Mouse (Mus musculus) midbrain, embryonic 10.5 days (tissue): ENCODE results near the gene Bend6. TPM values are rescaled to one million over a fixed set of nuclear protein-coding genes. Genes with fewer than 3 reads are reported as not detected.

Experiments used
- DNase-seq: peaks from one replicate; pipeline ENCODE4 v3.0.0-alpha.2; 2017; ENCODE audit warnings: low spot score
- H3K27ac ChIP-seq: fragments of 300-500 bp; sonication (generic); replicated peaks from 2 replicates; pipeline ENCODE4 v1.5.1; 2016; ENCODE audit warnings: mild to moderate bottlenecking
- H3K27me3 ChIP-seq: fragments of 300-500 bp; sonication (generic); 2 replicates; pipeline ENCODE4 v1.6.1; 2016; ENCODE audit warnings: low read depth, mild to moderate bottlenecking; ENCODE audit not compliant: poor library complexity, severe bottlenecking
- H3K36me3 ChIP-seq: fragments of 300-500 bp; sonication (generic); 2 replicates; pipeline ENCODE4 v1.6.1; 2016; ENCODE audit warnings: mild to moderate bottlenecking, moderate library complexity
- H3K4me1 ChIP-seq: fragments of 300-500 bp; sonication (generic); 2 replicates; pipeline ENCODE4 v1.6.1; 2016
- H3K4me3 ChIP-seq: fragments of 300-500 bp; sonication (generic); 2 replicates; pipeline ENCODE4 v1.5.1; 2016; ENCODE audit warnings: mild to moderate bottlenecking, moderate library complexity
- H3K9me3 ChIP-seq: fragments of 300-500 bp; sonication (generic); replicated peaks from 2 replicates; pipeline ENCODE4 v1.6.1; 2016; ENCODE audit warnings: mild to moderate bottlenecking
- WGBS: fragments of 180-500 bp; shearing (Covaris S2); methylation state at CpG from one replicate; pipeline ENCODE4 v1.1.7; 2016; 5-methylcytosine and 5-hydroxymethylcytosine counted together
- polyA plus RNA-seq: library from polyadenylated mRNA; unstranded; fragments of >200 nt; fragmentation: Nextera tagmentation; extraction: Ambion mirVana; gene quantifications from 2 replicates; pipeline ENCODE4 v1.2.1, GENCODE M21; 2016

Gene Bend6
- polyA plus RNA-seq, 1 experiment from 2014 or later: 1.7 TPM

DNA sequence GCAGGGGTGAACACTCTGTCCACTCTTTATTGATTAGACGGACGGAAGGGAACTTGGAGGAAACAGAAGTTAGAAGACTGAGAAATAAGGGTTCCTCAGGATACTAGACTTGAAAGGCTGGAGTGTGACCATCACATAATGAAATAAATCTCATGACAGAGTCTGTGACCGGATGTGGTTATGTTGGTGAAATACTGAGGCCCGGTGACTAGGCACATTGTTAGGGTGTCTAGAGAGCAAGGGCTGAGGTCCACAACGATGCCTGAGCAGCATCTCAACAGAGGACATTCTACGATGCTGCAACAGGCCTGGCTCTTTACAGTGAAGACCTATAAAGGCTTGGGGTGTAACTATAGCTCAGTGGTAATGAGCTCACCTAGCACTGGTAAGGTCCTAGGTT lies 9.2 kb downstream of the Bend6 start:
- H3K4me3 ChIP-seq: no peak overlapping the region
- 92% methylated on average over 6 of the region's 6 CpGs for WGBS
- H3K36me3 ChIP-seq: no peaks in the 10 kb centered on the region
- H3K27me3 ChIP-seq: no peaks in the 10 kb centered on the region
- H3K4me1 ChIP-seq: peaks cover under 1% of the 10 kb centered on the region; the same call in 1 of the 2 replicates
- no peak overlapping the region for H3K27ac ChIP-seq
- no peaks in the 10 kb centered on the region for H3K9me3 ChIP-seq
- DNase-seq: no peak

- Histone ChIP-seq H3K4me3 (no peak overlapping the region), H3K36me3 (no peaks in the 10 kb centered on the region), H3K27me3 (no peaks in the 10 kb centered on the region), H3K9me3 (no peaks in the 10 kb centered on the region), H3K27ac (no peak overlapping the region), H3K4me1 (no peaks in the 10 kb centered on the region)
- DNase-seq: no peak
- WGBS: 91% methylated on average over 11 of the region's 11 CpGs
Observed at GRCm38 (mm10) chr1:33897426-33897825, 10.2 kb downstream of the Bend6 start.

- Histone ChIP-seq H3K4me3 (no peak overlapping the region), H3K27ac (no peak overlapping the region), H3K27me3 (no peaks in the 10 kb centered on the region), H3K36me3 (no peaks in the 10 kb centered on the region), H3K9me3 (no peaks in the 10 kb centered on the region), H3K4me1 (no peaks in the 10 kb centered on the region)
- DNase-seq: no peak
- WGBS: 90% methylated on average over 4 of the region's 4 CpGs
Observed at GRCm38 (mm10) chr1:33896666-33897065, 10.9 kb downstream of the Bend6 start.

DNA sequence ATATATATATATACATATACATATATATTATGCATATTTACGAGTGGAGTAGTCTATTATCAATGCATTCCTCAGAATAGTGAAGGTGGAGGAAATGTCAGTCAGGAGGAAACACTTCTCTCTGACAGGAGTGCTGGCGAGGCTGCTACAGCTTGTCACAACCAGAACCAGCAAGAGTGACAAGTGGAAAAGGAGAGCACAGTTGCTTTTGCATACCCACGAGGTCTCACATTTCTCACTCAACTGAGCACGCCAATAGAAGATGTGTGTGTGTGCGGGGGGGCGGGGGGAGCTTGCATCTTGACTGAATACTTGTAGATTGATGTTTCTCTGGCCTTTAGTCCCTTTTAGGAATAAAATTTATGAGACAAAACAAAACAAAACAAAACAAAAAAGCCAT lies 11.5 kb downstream of the Bend6 start:
- H3K27ac ChIP-seq: no peak overlapping the region
- no peaks in the 10 kb centered on the region for H3K27me3 ChIP-seq
- H3K36me3 ChIP-seq: no peaks in the 10 kb centered on the region
- H3K4me1 ChIP-seq: no peaks in the 10 kb centered on the region
- WGBS: 87% methylated on average over 6 of the region's 6 CpGs
- H3K9me3 ChIP-seq: no peaks in the 10 kb centered on the region
- H3K4me3 ChIP-seq: no peak overlapping the region
- no peak for DNase-seq

- peak; percentile 21 for DNase-seq
- Histone ChIP-seq H3K9me3 (no peaks in the 10 kb centered on the region), H3K27me3 (no peaks in the 10 kb centered on the region), H3K4me3 (no peak overlapping the region), H3K4me1 (no peaks in the 10 kb centered on the region), H3K27ac (no peak overlapping the region), H3K36me3 (no peaks in the 10 kb centered on the region)
- 67% methylated on average over 10 of the region's 10 CpGs for WGBS
Observed at GRCm38 (mm10) chr1:33892784-33893183, 14.8 kb downstream of the Bend6 start.

DNA sequence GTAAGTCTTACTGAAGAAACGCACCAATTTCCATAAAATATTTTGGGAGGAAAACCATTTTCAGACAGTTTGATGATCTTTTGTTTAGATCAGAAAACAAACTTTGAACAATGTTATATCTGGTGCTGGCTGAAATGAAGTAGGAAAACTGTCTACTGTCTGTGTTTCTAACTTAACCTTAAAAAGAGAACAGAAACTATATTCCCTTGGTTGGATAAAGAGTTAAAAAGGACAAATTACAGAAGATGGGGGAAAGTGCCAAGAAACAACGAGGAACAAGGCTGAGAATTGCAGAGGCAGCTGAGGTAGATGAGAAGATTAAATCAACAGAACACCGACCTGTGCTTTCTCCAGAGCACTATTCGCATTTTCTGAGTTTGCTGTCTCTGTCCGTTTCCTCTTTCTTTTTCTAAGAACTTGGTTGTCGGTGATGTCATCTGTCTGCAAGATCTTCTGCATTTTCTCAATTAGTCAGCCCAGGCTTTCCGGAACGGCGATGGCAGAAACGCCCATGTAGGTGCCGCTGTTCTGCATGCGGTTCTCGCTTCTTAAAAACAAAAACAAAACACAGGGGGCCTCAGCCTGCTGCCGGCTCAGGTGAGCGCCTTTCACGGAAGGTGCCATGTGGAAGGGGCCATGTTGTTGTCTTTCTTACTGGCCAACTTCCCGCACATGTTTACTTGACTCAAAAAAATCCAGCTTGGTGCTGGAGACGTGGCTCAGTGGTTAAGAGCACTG lies 24.3 kb downstream of the Bend6 start:
- H3K4me1 ChIP-seq: no peaks in the 10 kb centered on the region
- H3K9me3 ChIP-seq: no peaks in the 10 kb centered on the region
- H3K27ac ChIP-seq: no peak overlapping the region
- no peak overlapping the region for H3K4me3 ChIP-seq
- H3K27me3 ChIP-seq: no peaks in the 10 kb centered on the region
- H3K36me3 ChIP-seq: no peaks in the 10 kb centered on the region
- 29% methylated on average over 18 of the region's 18 CpGs for WGBS
- no peak for DNase-seq

DNA sequence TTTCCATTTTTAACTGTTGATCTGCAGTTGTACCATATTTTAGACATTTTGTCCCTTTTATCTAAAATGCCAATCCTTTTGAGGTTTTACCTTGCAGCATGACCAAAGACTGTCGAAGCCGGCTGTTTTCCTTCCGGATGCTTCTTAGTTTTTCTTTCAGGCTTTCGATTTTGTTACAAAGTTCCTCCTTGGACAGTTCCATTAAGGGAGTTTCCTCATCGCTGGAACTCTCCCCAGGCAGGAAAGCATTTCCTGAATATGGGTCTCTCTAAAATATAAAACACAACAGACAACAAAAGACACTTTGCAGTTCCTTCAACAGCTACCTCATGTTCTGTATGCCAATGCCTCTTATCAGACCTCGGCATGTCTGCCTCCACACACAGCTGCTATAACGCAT lies 29.4 kb downstream of the Bend6 start:
- no peak overlapping the region for H3K4me3 ChIP-seq
- no peaks in the 10 kb centered on the region for H3K27me3 ChIP-seq
- no peak overlapping the region for H3K27ac ChIP-seq
- H3K4me1 ChIP-seq: no peaks in the 10 kb centered on the region
- DNase-seq: no peak
- H3K9me3 ChIP-seq: no peaks in the 10 kb centered on the region
- H3K36me3 ChIP-seq: no peaks in the 10 kb centered on the region
- 89% methylated on average over 7 of the region's 7 CpGs for WGBS

GRCm38 (mm10) chr1:33876416-33876815 lies 31.2 kb downstream of the Bend6 start:
- WGBS: 87% methylated on average over 3 of the region's 3 CpGs
- no peaks in the 10 kb centered on the region for H3K4me1 ChIP-seq
- H3K27me3 ChIP-seq: no peaks in the 10 kb centered on the region
- DNase-seq: no peak
- no peak overlapping the region for H3K4me3 ChIP-seq
- no peaks in the 10 kb centered on the region for H3K36me3 ChIP-seq
- H3K9me3 ChIP-seq: no peaks in the 10 kb centered on the region
- H3K27ac ChIP-seq: no peak overlapping the region

- Histone ChIP-seq H3K36me3 (no peaks in the 10 kb centered on the region), H3K4me3 (no peak overlapping the region), H3K27me3 (no peaks in the 10 kb centered on the region), H3K27ac (no peak overlapping the region), H3K9me3 (no peaks in the 10 kb centered on the region), H3K4me1 (no peaks in the 10 kb centered on the region)
- WGBS: 48% methylated on average over 6 of the region's 6 CpGs
- DNase-seq: no peak
Observed at GRCm38 (mm10) chr1:33875691-33876090, 31.9 kb downstream of the Bend6 start.

- Histone ChIP-seq H3K27ac (no peak overlapping the region), H3K4me1 (no peaks in the 10 kb centered on the region), H3K36me3 (no peaks in the 10 kb centered on the region), H3K9me3 (no peaks in the 10 kb centered on the region), H3K4me3 (no peak overlapping the region), H3K27me3 (no peaks in the 10 kb centered on the region)
- 78% methylated on average over 5 of the region's 5 CpGs for WGBS
- no peak for DNase-seq
Observed at GRCm38 (mm10) chr1:33873561-33873960, 34.1 kb downstream of the Bend6 start.

- no peak overlapping the region for H3K27ac ChIP-seq
- H3K9me3 ChIP-seq: no peaks in the 10 kb centered on the region
- no peaks in the 10 kb centered on the region for H3K4me1 ChIP-seq
- no peak for DNase-seq
- no peak overlapping the region for H3K4me3 ChIP-seq
- H3K27me3 ChIP-seq: no peaks in the 10 kb centered on the region
- 91% methylated on average over 3 of the region's 3 CpGs for WGBS
- no peaks in the 10 kb centered on the region for H3K36me3 ChIP-seq
Observed at GRCm38 (mm10) chr1:33869437-33869836, 38.2 kb downstream of the Bend6 start.

DNA sequence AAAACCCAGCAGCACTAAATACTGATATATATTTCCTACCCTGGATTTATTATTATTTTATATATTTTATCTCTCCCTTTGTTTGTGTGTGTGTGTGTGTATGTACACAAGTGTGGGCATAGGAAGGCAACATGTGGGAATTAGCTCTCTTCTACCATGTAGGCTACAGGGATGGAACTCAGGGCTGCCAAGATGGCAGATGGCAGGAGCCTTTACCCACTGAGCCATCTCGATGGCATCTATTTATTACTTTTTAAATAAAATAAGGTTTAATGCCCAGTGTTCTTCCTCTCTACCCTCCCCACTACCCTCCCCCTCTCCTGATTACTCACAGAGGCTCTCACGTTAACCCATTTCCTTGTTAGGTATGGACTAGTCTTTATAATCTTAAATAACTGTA lies 38.6 kb downstream of the Bend6 start:
- no peaks in the 10 kb centered on the region for H3K27me3 ChIP-seq
- no peaks in the 10 kb centered on the region for H3K36me3 ChIP-seq
- DNase-seq: no peak
- H3K27ac ChIP-seq: no peak overlapping the region
- H3K4me1 ChIP-seq: no peaks in the 10 kb centered on the region
- whole genome bisulfite sequencing: 93% methylated on average over 2 of the region's 2 CpGs
- no peaks in the 10 kb centered on the region for H3K9me3 ChIP-seq
- H3K4me3 ChIP-seq: no peak overlapping the region

DNA sequence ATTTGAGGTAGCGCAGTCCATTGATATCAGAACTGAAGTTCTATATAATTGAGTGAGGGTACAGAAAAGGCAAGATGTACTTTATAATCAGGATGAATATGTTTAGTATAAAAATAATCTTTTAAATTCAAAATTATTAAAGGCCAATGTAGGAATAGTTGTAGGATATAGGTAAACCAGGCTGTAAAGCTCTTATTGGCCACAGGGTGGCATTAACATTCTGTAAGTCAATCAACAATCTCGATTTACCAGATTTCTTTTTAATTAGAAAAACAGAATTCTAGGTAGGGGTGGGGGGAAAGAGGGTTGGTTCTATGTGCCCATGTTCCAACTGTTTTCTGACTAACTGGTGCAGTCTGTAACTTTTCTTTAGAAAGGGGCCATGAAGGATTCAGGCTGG lies 60.8 kb downstream of the Bend6 start:
- DNase-seq: no peak
- WGBS: 97% methylated on average over 2 of the region's 2 CpGs
- Histone ChIP-seq H3K36me3 (no peaks in the 10 kb centered on the region), H3K4me3 (no peak overlapping the region), H3K27me3 (no peaks in the 10 kb centered on the region), H3K27ac (no peak overlapping the region), H3K4me1 (no peaks in the 10 kb centered on the region), H3K9me3 (no peaks in the 10 kb centered on the region)

GRCm38 (mm10) chr1:33843823-33844222 lies 63.8 kb downstream of the Bend6 start:
- no peak for DNase-seq
- no peaks in the 10 kb centered on the region for H3K4me1 ChIP-seq
- H3K4me3 ChIP-seq: no peak overlapping the region
- H3K27me3 ChIP-seq: no peaks in the 10 kb centered on the region
- H3K36me3 ChIP-seq: no peaks in the 10 kb centered on the region
- 79% methylated on average over 6 of the region's 6 CpGs for WGBS
- H3K9me3 ChIP-seq: no peaks in the 10 kb centered on the region
- no peak overlapping the region for H3K27ac ChIP-seq
